ENCODE assay signal across 13 mouse cellular contexts in genomic region chr15:40113888-40114576, GRCm38 (mm10). TPM values are rescaled to one million over a fixed set of nuclear protein-coding genes. Genes with fewer than 3 reads are reported as not detected.
DNase-seq lines count a peak whose midpoint lies in the region; ATAC-seq lines count a peak whose summit lies in the region.
"Had no signal": no experiment of that assay in that cellular context is flagged by ENCODE, and none has a peak within 500 bp of the region (broad histone marks: within the 10 kb centered on the region; RNA-seq: fewer than 3 reads in every experiment).

No protein-coding gene starts in this region.

- no peak for ATAC-seq in liver, embryonic 11.5 days (replicated peaks; ENCODE audit: low FRiP score)
- ATAC-seq in embryonic facial prominence, embryonic 11.5 days (replicated peaks; ENCODE audit: insufficient number of reproducible peaks, low FRiP score, low TSS enrichment, low read depth): no peak; the same call in 1 of the 2 replicates
- ATAC-seq in forebrain, embryonic 15.5 days (replicated peaks): peak; percentile 20
- ATAC-seq in midbrain, embryonic 12.5 days (ENCODE audit: low FRiP score, low read depth): peak; percentile 55
- ATAC-seq: Patski had no signal

- H3K4me2 ChIP-seq in liver, embryonic 11.5 days: peak overlapping the region; percentile 39
- peak overlapping the region; percentile 37 for H3K4me2 ChIP-seq in embryonic facial prominence, embryonic 11.5 days (ENCODE audit: low read depth, low read length)
- peak overlapping the region; percentile 51 for H3K4me2 ChIP-seq in forebrain, embryonic 15.5 days (replicated peaks)
- H3K4me2 ChIP-seq in midbrain, embryonic 12.5 days (replicated peaks): peak overlapping the region; percentile 48

- no peaks in the 10 kb centered on the region for H3K9me3 ChIP-seq in liver, embryonic 11.5 days (ENCODE audit: control insufficient read depth, low read length)
- H3K9me3 ChIP-seq in embryonic facial prominence, embryonic 11.5 days (replicated peaks; ENCODE audit: control insufficient read depth, low read length): no peaks in the 10 kb centered on the region
- no peaks in the 10 kb centered on the region for H3K9me3 ChIP-seq in forebrain, embryonic 15.5 days
- H3K9me3 ChIP-seq in midbrain, embryonic 12.5 days: no peaks in the 10 kb centered on the region

- H3K27ac ChIP-seq in liver, embryonic 11.5 days (ENCODE audit: low read depth, low read length): no peak overlapping the region
- H3K27ac ChIP-seq in embryonic facial prominence, embryonic 11.5 days (replicated peaks; ENCODE audit: low read depth, low read length): no peak overlapping the region
- peak overlapping the region; percentile 55 for H3K27ac ChIP-seq in forebrain, embryonic 15.5 days (replicated peaks)
- H3K27ac ChIP-seq in midbrain, embryonic 12.5 days (replicated peaks): no peak overlapping the region; the same call in 1 of the 2 replicates

- no peak overlapping the region for H3K4me3 ChIP-seq in liver, embryonic 11.5 days (ENCODE audit: low read depth, low read length)
- H3K4me3 ChIP-seq in embryonic facial prominence, embryonic 11.5 days (ENCODE audit: low read depth, low read length): no peak overlapping the region; the same call in 1 of the 2 replicates
- H3K4me3 ChIP-seq in forebrain, embryonic 15.5 days: peak overlapping the region; percentile 28
- peak overlapping the region; percentile 23; the same call in 1 of the 2 replicates for H3K4me3 ChIP-seq in midbrain, embryonic 12.5 days

- WGBS in liver, embryonic 11.5 days: 36% methylated on average over 17 of the region's 18 CpGs
- 24% methylated on average over 16 of the region's 18 CpGs for WGBS in embryonic facial prominence, embryonic 11.5 days
- WGBS in forebrain, embryonic 15.5 days: 8% methylated on average over 18 of the region's 18 CpGs
- 23% methylated on average over 18 of the region's 18 CpGs for WGBS in midbrain, embryonic 12.5 days

- no peaks in the 10 kb centered on the region for H3K4me1 ChIP-seq in liver, embryonic 11.5 days (replicated peaks; ENCODE audit: control insufficient read depth, insufficient read depth, low read length)
- no peaks in the 10 kb centered on the region for H3K4me1 ChIP-seq in embryonic facial prominence, embryonic 11.5 days (ENCODE audit: control insufficient read depth, insufficient read depth, low read length)
- H3K4me1 ChIP-seq in forebrain, embryonic 15.5 days: peaks cover 17% of the 10 kb centered on the region
- H3K4me1 ChIP-seq in midbrain, embryonic 12.5 days: peaks cover 15% of the 10 kb centered on the region

- no peak overlapping the region for H3K9ac ChIP-seq in liver, embryonic 11.5 days (ENCODE audit: low read depth, low read length)
- no peak overlapping the region for H3K9ac ChIP-seq in embryonic facial prominence, embryonic 11.5 days (replicated peaks; ENCODE audit: low read length)
- no peak overlapping the region for H3K9ac ChIP-seq in forebrain, embryonic 15.5 days (replicated peaks)
- H3K9ac ChIP-seq in midbrain, embryonic 12.5 days (replicated peaks): 0 out of 2 replicates have a peak overlapping the region, but pooled peaks have one; percentile 15

- H3K36me3 ChIP-seq in liver, embryonic 11.5 days (ENCODE audit: control insufficient read depth, insufficient read depth, low read length): no peaks in the 10 kb centered on the region
- H3K36me3 ChIP-seq in embryonic facial prominence, embryonic 11.5 days (replicated peaks; ENCODE audit: control insufficient read depth, insufficient read depth, low read depth, low read length): no peaks in the 10 kb centered on the region
- no peaks in the 10 kb centered on the region for H3K36me3 ChIP-seq in forebrain, embryonic 15.5 days
- no peaks in the 10 kb centered on the region for H3K36me3 ChIP-seq in midbrain, embryonic 12.5 days

- H3K27me3 ChIP-seq in liver, embryonic 11.5 days (replicated peaks; ENCODE audit: control insufficient read depth, insufficient read depth, low read length): no peaks in the 10 kb centered on the region
- H3K27me3 ChIP-seq in embryonic facial prominence, embryonic 11.5 days (ENCODE audit: control insufficient read depth, insufficient read depth, low read length): no peaks in the 10 kb centered on the region
- H3K27me3 ChIP-seq in forebrain, embryonic 15.5 days: no peaks in the 10 kb centered on the region
- H3K27me3 ChIP-seq in midbrain, embryonic 12.5 days: no peaks in the 10 kb centered on the region
- H3K27me3 ChIP-seq: Patski had no signal

- no peak for DNase-seq in liver, embryonic 11.5 days (ENCODE audit: low spot score)
- DNase-seq in liver: no peak
- no peak for DNase-seq in embryonic facial prominence, embryonic 11.5 days (ENCODE audit: low spot score)
- DNase-seq in kidney, postnatal 4 days: no peak
- no peak for DNase-seq in adrenal gland, adult 18-20 months (ENCODE audit: low spot score in 2 of 2)
- no peak for DNase-seq in thymus, postnatal 25 days
- DNase-seq: cerebellum, adult 8-10 months had no signal

RNA-seq across cellular contexts. Expression of gene 9330182O14Rik, which starts 20.1 kb away (rescaled TPM):
- polyA plus RNA-seq in liver, embryonic 11.5 days (2014; fragmentation: Nextera tagmentation; extraction: Ambion mirVana): not detected in 2 replicates
- polyA plus RNA-seq in embryonic facial prominence, embryonic 11.5 days (2014; fragmentation: Nextera tagmentation; extraction: Ambion mirVana): not detected in 2 replicates
- not detected in 2 replicates for polyA plus RNA-seq in forebrain, embryonic 15.5 days (2015; fragmentation: Nextera tagmentation; extraction: Ambion mirVana)
- not detected in 2 replicates for polyA plus RNA-seq in midbrain, embryonic 12.5 days (2016; fragmentation: Nextera tagmentation; extraction: Ambion mirVana)
- not detected for total RNA-seq in adrenal gland, adult 18-20 months (2021)
- total RNA-seq: gastrocnemius, adult 18-20 months; layer of hippocampus, adult 18-20 months; megakaryocyte progenitor cell, adult 5-6 weeks had no signal
- polyA plus RNA-seq: Patski had no signal

Comparison
In these comparisons a context has a peak if more than half of its experiments do, and no peak if none do; other contexts are left out.
1. ATAC-seq: peak in forebrain, embryonic 15.5 days (single experiment) and midbrain, embryonic 12.5 days (single experiment); none in liver, embryonic 11.5 days (single experiment) and embryonic facial prominence, embryonic 11.5 days (single experiment).
2. H3K4me3 ChIP-seq: peak in forebrain, embryonic 15.5 days (single experiment) and midbrain, embryonic 12.5 days (single experiment); none in liver, embryonic 11.5 days (single experiment) and embryonic facial prominence, embryonic 11.5 days (single experiment).
3. Peak in every context shown above with its lines, with median percentiles within 50 percentile points of each other: H3K4me2 ChIP-seq.